Mouse (Mus musculus) gastrocnemius, adult 18-20 months (tissue): ENCODE data around the gene Spdya. TPM values are rescaled to one million over a fixed set of nuclear protein-coding genes. Genes with fewer than 3 reads are reported as not detected.
"Not testable (repeated sequence)": the region's sequence is repeated elsewhere in the genome, so short reads cannot be mapped to it uniquely, and the experiment has no call there.

Experiments used
- DNase-seq: peaks from one replicate; pipeline ENCODE4 v3.0.0; 2021; ENCODE audit warnings: low spot score
- long read RNA-seq, 2 experiments: library from polyadenylated mRNA; stranded (forward); transcript quantifications; one replicate each; pipeline ENCODE4 v2.0.0; 2021
- total RNA-seq, 2 experiments: library from RNA; stranded (reverse); gene quantifications; 2 replicates each; pipeline ENCODE4 v1.2.3; 2021

The Spdya gene
- under 1 TPM; 0.27 to 0.55 TPM for total RNA-seq
- long read RNA-seq, experiment 1: 0 reads
- long read RNA-seq, experiment 2: 0 reads

GRCm38 (mm10) chr17:71551757-71552451, at the start of gene Spdya:
Gene Spdya (plus strand): TSS chr17:71552061.
- DNase-seq: peak; percentile 76

GRCm38 (mm10) chr17:71506832-71507231, 45.0 kb upstream of the Spdya start:
- DNase-seq: no peak

- DNase-seq: no peak
These were observed 41.6 kb upstream of the Spdya start for GRCm38 (mm10) chr17:71510297-71510696.

- DNase-seq: no peak
These were observed 25.6 kb upstream of the Spdya start for GRCm38 (mm10) chr17:71526302-71526708.

GRCm38 (mm10) chr17:71526711-71527564, 24.9 kb upstream of the Spdya start, which contains the start of gene Ndc80:
Gene Ndc80 (minus strand): TSS chr17:71526857.
- peak; percentile 93 for DNase-seq

GRCm38 (mm10) chr17:71528042-71528441, 23.8 kb upstream of the Spdya start:
- no peak for DNase-seq

- not testable (repeated sequence) for DNase-seq
These were observed 16.3 kb upstream of the Spdya start for GRCm38 (mm10) chr17:71535595-71535994.

- no peak for DNase-seq
These were observed 14.7 kb upstream of the Spdya start for GRCm38 (mm10) chr17:71537164-71537563.

GRCm38 (mm10) chr17:71548586-71548985, 3.3 kb upstream of the Spdya start:
- DNase-seq: peak; percentile 17

GRCm38 (mm10) chr17:71551350-71551749, 511 bp upstream of the Spdya start:
- no peak for DNase-seq

GRCm38 (mm10) chr17:71552901-71553300, 1.0 kb downstream of the Spdya start:
- no peak for DNase-seq

- DNase-seq: peak; percentile 30
These were observed 9.8 kb downstream of the Spdya start for GRCm38 (mm10) chr17:71561631-71562030.

- DNase-seq: no peak
These were observed 27.4 kb downstream of the Spdya start for GRCm38 (mm10) chr17:71579176-71579705.

- no peak for DNase-seq
These were observed 46.2 kb downstream of the Spdya start for GRCm38 (mm10) chr17:71597881-71598658.

- peak; percentile 85 for DNase-seq
These were observed 47.0 kb downstream of the Spdya start for GRCm38 (mm10) chr17:71598659-71599554.

GRCm38 (mm10) chr17:71615638-71616318, 63.9 kb downstream of the Spdya start, which contains the start of gene Wdr43:
Gene Wdr43 (plus strand): TSS chr17:71615895.
- peak; percentile 95 for DNase-seq

- peak; percentile 4 for DNase-seq
These were observed 64.6 kb downstream of the Spdya start for GRCm38 (mm10) chr17:71616319-71617032.

- DNase-seq: no peak
These were observed 65.1 kb downstream of the Spdya start for GRCm38 (mm10) chr17:71617033-71617362.

GRCm38 (mm10) chr17:71617974-71618373, 66.1 kb downstream of the Spdya start:
- no peak for DNase-seq
